In genomic region chr1:72849037-72849436, GRCm38 (mm10) we compare ENCODE assay signal across 26 mouse cellular contexts. TPM values are rescaled to one million over a fixed set of nuclear protein-coding genes. Genes with fewer than 3 reads are reported as not detected.
"Had no signal": no experiment of that assay in that cellular context is flagged by ENCODE, and none has a peak within 500 bp of the region (broad histone marks: within the 10 kb centered on the region; RNA-seq: fewer than 3 reads in every experiment).

No protein-coding gene starts in this region.

- H3K36me3 ChIP-seq: heart, embryonic 12.5 days; hindbrain, embryonic 15.5 days; liver, embryonic 12.5 days had no signal

- H3K4me1 ChIP-seq: heart, embryonic 10.5 days; heart, embryonic 12.5 days; kidney, embryonic 15.5 days; limb, embryonic 13.5 days; liver, embryonic 12.5 days had no signal

- H3K9ac ChIP-seq: heart, embryonic 12.5 days; hindbrain, embryonic 13.5 days; hindbrain, embryonic 15.5 days; kidney, embryonic 15.5 days; limb, embryonic 13.5 days; limb, embryonic 15.5 days; liver, embryonic 12.5 days; liver, embryonic 14.5 days had no signal

- H3K4me3 ChIP-seq: gastrocnemius, adult 2 months; heart, embryonic 10.5 days; heart, embryonic 12.5 days; hindbrain, embryonic 10.5 days; hindbrain, embryonic 13.5 days; hindbrain, embryonic 15.5 days; kidney, embryonic 15.5 days; limb, embryonic 13.5 days; limb, embryonic 15.5 days; liver, embryonic 12.5 days had no signal

- DNase-seq: gastrocnemius, adult 2 months; gastrocnemius, postnatal 10 days; gastrocnemius, postnatal 25 days; heart, postnatal 10 days; heart, postnatal 4 days; kidney, adult 11 months; kidney, adult 2 months; kidney, adult 9 months; kidney, postnatal 14 days; kidney, postnatal 36 days; layer of hippocampus, adult 9-11 months; layer of hippocampus, postnatal 36 days had no signal

- H3K27me3 ChIP-seq: heart, embryonic 12.5 days; hindbrain, embryonic 13.5 days; hindbrain, embryonic 15.5 days; kidney, embryonic 15.5 days; limb, embryonic 13.5 days; limb, embryonic 15.5 days; liver, embryonic 12.5 days had no signal

- H3K27ac ChIP-seq: gastrocnemius, adult 2 months; heart, embryonic 10.5 days; hindbrain, embryonic 10.5 days; hindbrain, embryonic 13.5 days; hindbrain, embryonic 15.5 days; hindbrain, postnatal 0 days; kidney, embryonic 15.5 days; kidney, postnatal 0 days; limb, embryonic 13.5 days; limb, embryonic 15.5 days; liver, embryonic 12.5 days; liver, embryonic 14.5 days had no signal

RNA-seq across cellular contexts. Expression of gene Igfbp2, which starts 24.7 kb away (rescaled TPM):
- total RNA-seq: gastrocnemius, adult 2 months; granulocyte monocyte progenitor cell, adult 5-6 weeks; heart, postnatal 25 days had no signal

RNA-seq across cellular contexts. Expression of gene Igfbp5, which starts 25.6 kb away (rescaled TPM):
- total RNA-seq: granulocyte monocyte progenitor cell, adult 5-6 weeks had no signal
